Mouse (Mus musculus): ENCODE data around the gene Traf3ip3. TPM values are rescaled to one million over a fixed set of nuclear protein-coding genes. Genes with fewer than 3 reads are reported as not detected.

Traf3ip3 gene
- total RNA-seq (2021), result 1 to 10 TPM; 1.2 to 1.9 TPM

GRCm38 (mm10) chr1:193201383-193201778 is at the start of gene Traf3ip3:
Gene Traf3ip3, minus strand, starts transcription at chr1:193201703.
- DNase-seq, result no peak
- intact Hi-C loops (cut with DNase I), result no loop called here

- DNase-seq, result no peak
- intact Hi-C loops (cut with DNase I), result no loop called here
These were observed 48.5 kb upstream of the Traf3ip3 start for GRCm38 (mm10) chr1:193250026-193250425.

- intact Hi-C loops (cut with DNase I), result loop anchor here (2.0 kb wide), 1 partner anchor 33 kb away; no protein-coding TSS in a partner anchor
- DNase-seq, result no peak
These were observed 42.7 kb upstream of the Traf3ip3 start for GRCm38 (mm10) chr1:193244235-193244634.

GRCm38 (mm10) chr1:193243571-193244193 is 42.2 kb upstream of the Traf3ip3 start:
- intact Hi-C loops (cut with DNase I), result loop anchor here (2.0 kb wide), 1 partner anchor 33 kb away; no protein-coding TSS in a partner anchor
- no peak for DNase-seq

GRCm38 (mm10) chr1:193242863-193243262 is 41.4 kb upstream of the Traf3ip3 start:
- no peak for DNase-seq
- intact Hi-C loops (cut with DNase I), result no loop called here

- intact Hi-C loops (cut with DNase I), result no loop called here
These were observed 40.7 kb upstream of the Traf3ip3 start for GRCm38 (mm10) chr1:193242238-193242637.

GRCm38 (mm10) chr1:193241436-193241835 is 39.9 kb upstream of the Traf3ip3 start:
- no peak for DNase-seq
- intact Hi-C loops (cut with DNase I), result no loop called here

More at GRCm38 (mm10) chr1:193242238-193242637, 40.7 kb upstream of the Traf3ip3 start:
- DNase-seq, result peak; percentile 78 to 84

GRCm38 (mm10) chr1:193238426-193238825 is 36.9 kb upstream of the Traf3ip3 start:
- intact Hi-C loops (cut with DNase I), result no loop called here
- DNase-seq, result no peak

GRCm38 (mm10) chr1:193234930-193235329 is 33.4 kb upstream of the Traf3ip3 start:
- no peak for DNase-seq
- intact Hi-C loops (cut with DNase I), result no loop called here

- intact Hi-C loops (cut with DNase I), result no loop called here
- DNase-seq, result no peak
These were observed 32.7 kb upstream of the Traf3ip3 start for GRCm38 (mm10) chr1:193234130-193234645.

- intact Hi-C loops (cut with DNase I), result no loop called here
- no peak for DNase-seq
These were observed 31.2 kb upstream of the Traf3ip3 start for GRCm38 (mm10) chr1:193232732-193233131.

- intact Hi-C loops (cut with DNase I), result no loop called here
These were observed 29.4 kb upstream of the Traf3ip3 start for GRCm38 (mm10) chr1:193230935-193231334.

GRCm38 (mm10) chr1:193230531-193230930 is 29.0 kb upstream of the Traf3ip3 start:
- intact Hi-C loops (cut with DNase I), result no loop called here
- no peak for DNase-seq

More at GRCm38 (mm10) chr1:193230935-193231334, 29.4 kb upstream of the Traf3ip3 start:
- no peak for DNase-seq

- intact Hi-C loops (cut with DNase I), result no loop called here
- no peak for DNase-seq
These were observed 28.1 kb upstream of the Traf3ip3 start for GRCm38 (mm10) chr1:193229570-193229969.

- no peak for DNase-seq
- intact Hi-C loops (cut with DNase I), result no loop called here
These were observed 26.0 kb upstream of the Traf3ip3 start for GRCm38 (mm10) chr1:193227537-193227936.

- intact Hi-C loops (cut with DNase I), result no loop called here
- DNase-seq, result no peak
These were observed 25.4 kb upstream of the Traf3ip3 start for GRCm38 (mm10) chr1:193226724-193227522.

- no peak for DNase-seq
- intact Hi-C loops (cut with DNase I), result no loop called here
These were observed 24.6 kb upstream of the Traf3ip3 start for GRCm38 (mm10) chr1:193226114-193226513.

GRCm38 (mm10) chr1:193225531-193225930 is 24.0 kb upstream of the Traf3ip3 start:
- intact Hi-C loops (cut with DNase I), result no loop called here
- no peak for DNase-seq

GRCm38 (mm10) chr1:193220408-193220807 is 18.9 kb upstream of the Traf3ip3 start:
- no peak for DNase-seq
- intact Hi-C loops (cut with DNase I), result no loop called here

GRCm38 (mm10) chr1:193216000-193216399 is 14.5 kb upstream of the Traf3ip3 start:
- no peak for DNase-seq
- intact Hi-C loops (cut with DNase I), result no loop called here

- DNase-seq, result no peak
- intact Hi-C loops (cut with DNase I), result no loop called here
These were observed 12.6 kb upstream of the Traf3ip3 start for GRCm38 (mm10) chr1:193214053-193214452.
